Mouse (Mus musculus) bone marrow, adult 2 months (tissue): ENCODE results near the gene Tfrc.

Experiments used
- CTCF ChIP-seq: fragments of 200-500 bp; IDR thresholded peaks from 2 replicates; pipeline ENCODE4 v1.5.1; 2011; ENCODE audit warnings: low read length, control low read depth; ENCODE audit not compliant: control insufficient read depth, insufficient read depth
- POLR2A ChIP-seq: fragments of 200-500 bp; IDR thresholded peaks from 2 replicates; pipeline ENCODE4 v1.6.1; 2011; ENCODE audit warnings: low read depth, mild to moderate bottlenecking, control low read depth, low read length, borderline replicate concordance; ENCODE audit not compliant: control insufficient read depth

GRCm38 (mm10) chr16:32572528-32572927, 36.2 kb upstream of the Tfrc start:
- TF ChIP-seq CTCF (no peak), POLR2A (no peak)
